Mouse (Mus musculus) G1E (cell line): ENCODE data around the gene Golt1a. TPM values are rescaled to one million over a fixed set of nuclear protein-coding genes. Genes with fewer than 3 reads are reported as not detected.

ENCODE experiments used
- ATAC-seq: 2 replicates; pipeline ENCODE4 v1.8.0; 2016; ENCODE audit warnings: mild to moderate bottlenecking; ENCODE audit not compliant: insufficient number of reproducible peaks, poor library complexity, low FRiP score, severe bottlenecking; ENCODE audit errors: extremely low read depth
- DNase-seq: peaks from one replicate; pipeline ENCODE4 v3.0.0; 2012; ENCODE audit warnings: low spot score
- H3K27me3 ChIP-seq: 2 replicates; pipeline ENCODE4 v1.6.1; 2012; ENCODE audit warnings: mild to moderate bottlenecking, low read length, inconsistent platforms; ENCODE audit not compliant: insufficient read depth
- H3K36me3 ChIP-seq: replicated peaks from 2 replicates; pipeline ENCODE3; 2012; ENCODE audit warnings: mild to moderate bottlenecking, inconsistent platforms
- H3K4me1 ChIP-seq: 2 replicates; pipeline ENCODE4 v1.6.1; 2012; ENCODE audit warnings: low read depth, low read length, inconsistent platforms, mixed read lengths; ENCODE audit not compliant: insufficient read depth
- H3K4me3 ChIP-seq: 2 replicates; pipeline ENCODE4 v1.5.1; 2012; ENCODE audit warnings: low read depth, mild to moderate bottlenecking, inconsistent platforms, low read length, moderate library complexity, mixed read lengths
- H3K9me3 ChIP-seq: replicated peaks from 2 replicates; pipeline ENCODE4 v1.6.1; 2012; ENCODE audit warnings: inconsistent platforms
- CTCF ChIP-seq: IDR thresholded peaks from 2 replicates; pipeline ENCODE4 v1.5.1; 2012; ENCODE audit warnings: low read depth, low read length, inconsistent platforms, mixed read lengths
- GATA1 ChIP-seq: IDR thresholded peaks from 2 replicates; pipeline ENCODE4 v1.6.1; 2012; ENCODE audit warnings: borderline replicate concordance, low read length, inconsistent platforms, mixed read lengths
- GATA2 ChIP-seq: IDR thresholded peaks from 2 replicates; pipeline ENCODE4 v1.6.1; 2012; ENCODE audit warnings: low read depth, low read length, inconsistent platforms, borderline replicate concordance
- POLR2AphosphoS5 ChIP-seq: IDR thresholded peaks from 2 replicates; pipeline ENCODE4 v1.6.1; 2012; ENCODE audit warnings: low read depth, low read length, inconsistent platforms; ENCODE audit not compliant: insufficient replicate concordance
- TAL1 ChIP-seq: conservative IDR thresholded peaks from 2 replicates; pipeline ENCODE4 v1.6.1; 2012; ENCODE audit warnings: low read depth, low read length, inconsistent platforms, mixed read lengths
- polyA plus RNA-seq: library from polyadenylated mRNA; stranded (reverse); fragments of >175 nt; gene quantifications from 2 replicates; pipeline ENCODE4 v1.2.3, GENCODE M21; 2012
- total RNA-seq, 2 experiments: library from RNA; stranded (forward) in 1 of 2; stranded (reverse) in 1 of 2; fragments of 200-1000 nt in 1 of 2; fragments of >200 nt in 1 of 2; fragmentation: Nextera tagmentation in 1 of 2; gene quantifications; 2 replicates each; pipeline ENCODE4 v1.2.3; 2014 to 2017

Gene Golt1a
- total and polyA plus RNA-seq, 3 experiments: not detected

DNA sequence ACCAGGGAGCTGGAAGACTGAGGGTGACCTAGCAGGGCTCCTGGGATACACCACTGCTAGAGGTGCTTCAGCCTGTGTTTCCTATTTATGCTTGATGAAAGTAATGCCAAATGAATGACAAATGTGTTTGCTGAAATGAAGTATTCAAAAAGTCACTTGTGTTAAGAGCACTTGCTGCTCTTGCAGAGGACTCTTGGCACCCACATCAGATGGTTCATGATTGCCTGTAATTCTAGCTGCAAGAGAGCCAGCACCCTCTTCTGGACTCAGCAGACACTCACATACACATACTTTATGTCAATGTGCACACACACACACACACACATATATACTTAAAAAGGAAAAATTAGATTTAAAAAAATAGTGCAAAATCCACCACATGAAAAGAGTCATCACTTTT lies 17.0 kb upstream of the Golt1a start:
- no peaks in the 10 kb centered on the region for H3K36me3 ChIP-seq

DNA sequence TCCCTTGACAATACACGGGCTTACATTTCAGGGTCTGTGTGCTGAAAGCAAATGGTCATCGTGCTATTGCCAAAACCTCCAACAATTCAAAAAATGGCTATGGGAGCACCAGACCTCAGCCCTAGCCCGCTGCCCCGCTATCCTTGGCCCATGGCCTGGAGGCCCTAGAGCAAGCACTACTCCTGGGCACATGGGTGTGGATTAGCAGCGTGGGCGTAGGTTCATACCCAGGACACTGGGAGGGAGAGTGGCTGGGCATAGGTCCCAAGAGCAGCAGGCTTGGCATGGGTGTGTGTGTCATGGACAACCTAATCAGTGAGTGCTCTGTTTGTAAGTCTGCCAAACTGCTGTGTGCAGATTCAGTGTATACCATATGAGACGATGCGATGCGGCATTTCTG lies 13.2 kb upstream of the Golt1a start:
- no peak for DNase-seq
- H3K36me3 ChIP-seq: no peaks in the 10 kb centered on the region
- TF ChIP-seq POLR2AphosphoS5 (no peak), GATA2 (no peak), TAL1 (no peak)
- no peak overlapping the region for H3K4me3 ChIP-seq
- no peaks in the 10 kb centered on the region for H3K4me1 ChIP-seq
- peaks cover 26% of the 10 kb centered on the region for H3K27me3 ChIP-seq
- no peak for ATAC-seq
- H3K9me3 ChIP-seq: no peaks in the 10 kb centered on the region

More for the DNA sequence above, 17.0 kb upstream of the Golt1a start:
- Histone ChIP-seq H3K27me3 (peaks cover 10% of the 10 kb centered on the region), H3K4me1 (no peaks in the 10 kb centered on the region), H3K9me3 (no peaks in the 10 kb centered on the region), H3K4me3 (no peak overlapping the region)
- ATAC-seq (no peak), DNase-seq (no peak)
- TF ChIP-seq GATA2 (no peak), GATA1 (no peak), CTCF (no peak), POLR2AphosphoS5 (no peak)

DNA sequence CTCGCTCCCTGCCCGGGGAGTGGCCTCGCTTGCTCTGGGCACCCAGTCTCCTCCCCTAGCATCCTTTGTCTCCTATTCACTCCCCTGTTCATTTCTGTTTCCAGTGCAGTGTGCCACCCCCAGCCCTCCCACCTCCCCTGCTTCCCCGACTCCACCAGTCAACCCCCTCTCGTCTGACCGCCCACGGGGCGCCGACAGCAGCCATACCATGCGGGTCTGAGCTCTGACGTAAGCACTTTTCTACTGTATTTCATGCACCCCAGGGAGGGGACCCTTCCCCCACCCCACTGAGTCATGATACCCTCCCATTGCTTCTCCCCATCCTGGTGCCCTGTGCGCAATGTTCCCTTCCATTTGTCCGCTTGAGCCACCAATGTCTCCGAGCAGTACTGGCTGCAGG lies 10.8 kb upstream of the Golt1a start:
- no peak for ATAC-seq
- TF ChIP-seq TAL1 (no peak), GATA1 (no peak), GATA2 (no peak), POLR2AphosphoS5 (no peak), CTCF (no peak)
- peaks cover 26% of the 10 kb centered on the region for H3K27me3 ChIP-seq
- no peaks in the 10 kb centered on the region for H3K36me3 ChIP-seq
- no peak for DNase-seq
- no peak overlapping the region for H3K4me3 ChIP-seq
- no peaks in the 10 kb centered on the region for H3K9me3 ChIP-seq
- H3K4me1 ChIP-seq: no peaks in the 10 kb centered on the region

DNA sequence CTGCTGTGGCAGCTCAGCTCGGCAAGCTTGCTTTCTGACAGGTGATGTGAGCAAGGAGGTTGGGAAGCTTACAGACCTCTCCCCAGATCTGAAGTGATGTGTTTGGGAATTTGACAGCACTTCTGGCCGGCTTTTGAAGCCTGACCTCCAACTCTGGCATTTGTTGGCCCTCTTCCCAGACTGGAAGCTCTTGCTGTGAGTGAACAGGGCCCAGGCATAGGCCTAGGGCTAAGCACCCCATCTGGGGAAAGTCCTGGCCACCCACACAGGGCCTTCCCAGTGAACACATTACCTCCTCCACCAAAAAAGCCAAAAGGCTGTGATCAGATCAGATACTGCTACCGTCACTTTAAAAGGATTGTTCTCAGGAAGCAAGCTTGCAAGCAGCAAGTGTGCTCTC lies 7.1 kb upstream of the Golt1a start:
- DNase-seq (no peak), ATAC-seq (no peak)
- no peaks in the 10 kb centered on the region for H3K36me3 ChIP-seq
- no peak for TF ChIP-seq GATA2
- TF ChIP-seq POLR2AphosphoS5: no peak
- TF ChIP-seq TAL1: no peak
- TF ChIP-seq GATA1: no peak
- TF ChIP-seq CTCF: no peak
- no peak overlapping the region for H3K4me3 ChIP-seq
- H3K9me3 ChIP-seq: no peaks in the 10 kb centered on the region
- peaks cover 26% of the 10 kb centered on the region for H3K27me3 ChIP-seq
- H3K4me1 ChIP-seq: no peaks in the 10 kb centered on the region

DNA sequence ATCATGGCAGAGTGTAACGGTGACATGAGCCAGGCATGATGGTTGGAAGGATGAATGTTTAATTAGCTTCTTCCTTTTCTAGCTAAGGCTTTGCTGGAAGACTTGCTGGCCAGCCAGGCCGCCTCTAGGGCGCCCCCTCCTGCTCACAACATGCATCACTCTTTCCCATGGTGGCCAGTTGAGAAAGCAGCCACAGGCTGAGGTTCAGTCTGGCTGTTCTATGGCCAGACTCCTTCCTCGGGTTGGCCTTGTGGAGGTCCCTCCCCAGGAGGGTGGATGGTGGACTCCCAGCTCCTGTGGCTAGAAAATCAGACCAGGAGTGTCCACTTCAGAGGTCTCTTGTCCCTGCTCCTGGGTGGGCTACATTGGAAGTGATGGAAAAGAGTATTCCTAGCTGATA lies 2.8 kb upstream of the Golt1a start:
- H3K9me3 ChIP-seq: no peaks in the 10 kb centered on the region
- H3K27me3 ChIP-seq: peaks cover 10% of the 10 kb centered on the region
- no peak for DNase-seq
- ATAC-seq: no peak
- no peak overlapping the region for H3K4me3 ChIP-seq
- no peaks in the 10 kb centered on the region for H3K36me3 ChIP-seq
- peak; percentile 29 for TF ChIP-seq CTCF
- no peak for TF ChIP-seq TAL1
- H3K4me1 ChIP-seq: no peaks in the 10 kb centered on the region

DNA sequence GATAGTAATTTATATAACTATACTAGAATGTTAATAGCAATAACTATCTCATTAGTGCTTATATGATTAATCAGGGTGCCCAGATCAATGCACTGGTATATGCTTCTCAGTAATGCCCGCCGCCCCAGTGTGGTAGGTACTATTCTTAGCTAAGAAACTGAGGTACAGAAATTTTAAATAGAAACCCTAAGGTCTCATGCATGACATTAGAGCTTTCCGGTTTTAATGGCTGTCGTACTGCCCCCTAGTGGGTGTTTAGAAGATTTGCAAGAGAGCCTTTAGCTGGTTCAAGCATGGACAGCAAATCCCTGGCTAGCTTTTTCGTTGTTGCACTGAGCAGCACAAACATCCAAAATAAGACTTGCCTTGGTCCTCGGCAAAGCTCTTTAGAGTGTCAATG lies 2.3 kb upstream of the Golt1a start:
- H3K27me3 ChIP-seq: peaks cover 6% of the 10 kb centered on the region; the same call in 1 of the 2 replicates
- ATAC-seq (no peak), DNase-seq (peak; percentile 25)
- H3K36me3 ChIP-seq: no peaks in the 10 kb centered on the region
- TF ChIP-seq CTCF: peak; percentile 66
- TF ChIP-seq POLR2AphosphoS5: no peak
- TF ChIP-seq GATA2: no peak
- TF ChIP-seq TAL1: no peak
- H3K4me3 ChIP-seq: no peak overlapping the region
- no peaks in the 10 kb centered on the region for H3K4me1 ChIP-seq
- H3K9me3 ChIP-seq: no peaks in the 10 kb centered on the region

DNA sequence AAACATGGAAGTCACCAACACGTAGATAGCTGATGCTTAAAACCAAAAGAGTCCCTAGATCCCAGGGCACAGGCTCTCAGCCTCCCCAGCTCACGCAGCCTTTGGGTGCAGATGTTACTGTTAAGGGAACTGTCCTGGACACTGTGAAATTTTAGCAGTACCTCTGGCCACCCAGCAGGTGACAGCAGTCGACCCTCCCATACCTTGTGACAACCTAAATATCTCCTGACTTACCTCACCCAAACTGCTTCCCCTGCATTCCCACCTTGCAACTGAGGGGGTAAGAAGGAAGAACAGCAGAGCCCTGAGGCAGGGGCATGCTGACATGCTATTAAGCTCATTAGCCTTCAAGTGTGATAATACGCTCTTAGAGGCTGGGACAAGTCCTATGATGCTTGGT lies 1.6 kb downstream of the Golt1a start:
- Histone ChIP-seq H3K9me3 (no peaks in the 10 kb centered on the region), H3K4me3 (no peak overlapping the region), H3K36me3 (no peaks in the 10 kb centered on the region), H3K4me1 (no peaks in the 10 kb centered on the region), H3K27me3 (peaks cover 4% of the 10 kb centered on the region; the same call in 1 of the 2 replicates)
- no peak for TF ChIP-seq CTCF
- no peak for TF ChIP-seq TAL1
- TF ChIP-seq POLR2AphosphoS5: no peak
- TF ChIP-seq GATA1: no peak
- no peak for TF ChIP-seq GATA2
- DNase-seq: no peak
- ATAC-seq: no peak
